Mouse (Mus musculus) left cerebral cortex, postnatal 36 days (tissue): ENCODE measurements at regions not wholly inside any gene's neighbourhood (a gene's known extent, or its start where the extent isn't known, plus 50 kb on each side); places are given as distances from the start of the nearest gene placed in this dataset.
"Not testable (repeated sequence)": the region's sequence is repeated elsewhere in the genome, so short reads cannot be mapped to it uniquely, and the experiment has no call there.

Source experiments
- DNase-seq, 2 experiments: peaks; one replicate each; pipeline ENCODE4 v3.0.0; 2021 to 2022; ENCODE audit warnings: low spot score in 2 of 2, mixed read lengths in 1 of 2
- intact Hi-C: fragments of 180-260 bp; cut with DNase I; formaldehyde crosslinking; loops from one replicate; pipeline ENCODE4 v1.15.1; 2025

GRCm38 (mm10) chr7:70255072-70255471, 111.5 kb downstream of the Nr2f2 start:
- intact Hi-C loops: no loop called here
- DNase-seq: no peak

- intact Hi-C loops: no loop called here
Observed at GRCm38 (mm10) chr7:70253275-70253674, 113.3 kb downstream of the Nr2f2 start.

GRCm38 (mm10) chr7:70239059-70239458, 127.5 kb downstream of the Nr2f2 start:
- intact Hi-C loops, DNase-seq: not testable (repeated sequence)

More at GRCm38 (mm10) chr7:70253275-70253674, 113.3 kb downstream of the Nr2f2 start:
- no peak for DNase-seq

- DNase-seq: no peak
- intact Hi-C loops: no loop called here
Observed at GRCm38 (mm10) chr7:70219310-70219709, 147.2 kb downstream of the Nr2f2 start.

- DNase-seq: no peak
- intact Hi-C loops: no loop called here
Observed at GRCm38 (mm10) chr7:70217137-70217536, 149.4 kb downstream of the Nr2f2 start.

GRCm38 (mm10) chr7:70213970-70214520, 152.5 kb downstream of the Nr2f2 start:
- DNase-seq: no peak
- intact Hi-C loops: no loop called here

- intact Hi-C loops: no loop called here
- DNase-seq: no peak
Observed at GRCm38 (mm10) chr7:70205900-70206299, 160.6 kb downstream of the Nr2f2 start.

GRCm38 (mm10) chr7:70200188-70200587, 166.3 kb downstream of the Nr2f2 start:
- intact Hi-C loops: no loop called here
- DNase-seq: no peak

GRCm38 (mm10) chr7:70178956-70179355, 187.6 kb downstream of the Nr2f2 start:
- intact Hi-C loops: no loop called here
- DNase-seq: no peak

- DNase-seq: no peak
- intact Hi-C loops: no loop called here
Observed at GRCm38 (mm10) chr7:70178006-70178405, 188.5 kb downstream of the Nr2f2 start.

GRCm38 (mm10) chr7:70176686-70177259, 189.8 kb downstream of the Nr2f2 start:
- intact Hi-C loops: no loop called here
- no peak for DNase-seq

- intact Hi-C loops: no loop called here
Observed at GRCm38 (mm10) chr7:70176086-70176485, 190.4 kb downstream of the Nr2f2 start.

GRCm38 (mm10) chr7:70172431-70172830, 194.1 kb downstream of the Nr2f2 start:
- DNase-seq: no peak
- intact Hi-C loops: loop anchor here (5.0 kb wide), 2 partner anchors 110 to 160 kb away; no protein-coding TSS in a partner anchor

More at GRCm38 (mm10) chr7:70176086-70176485, 190.4 kb downstream of the Nr2f2 start:
- no peak for DNase-seq

- no peak for DNase-seq
- intact Hi-C loops: loop anchor here (5.0 kb wide), 2 partner anchors 111 to 161 kb away; no protein-coding TSS in a partner anchor
Observed at GRCm38 (mm10) chr7:70171456-70171855, 195.1 kb downstream of the Nr2f2 start.

- DNase-seq: no peak
- intact Hi-C loops: no loop called here
Observed at GRCm38 (mm10) chr7:70168080-70168479, 198.5 kb downstream of the Nr2f2 start.

- intact Hi-C loops: no loop called here
- no peak for DNase-seq
Observed at GRCm38 (mm10) chr7:70166081-70166480, 200.5 kb downstream of the Nr2f2 start.

GRCm38 (mm10) chr7:70165501-70165900, 201.0 kb downstream of the Nr2f2 start:
- intact Hi-C loops: no loop called here
- DNase-seq: no peak

GRCm38 (mm10) chr7:70164691-70165193, 201.8 kb downstream of the Nr2f2 start:
- intact Hi-C loops: no loop called here
- no peak for DNase-seq

- intact Hi-C loops: no loop called here
Observed at GRCm38 (mm10) chr7:70158531-70158930, 208.0 kb downstream of the Nr2f2 start.

GRCm38 (mm10) chr7:70144726-70145271, 221.7 kb downstream of the Nr2f2 start:
- intact Hi-C loops: no loop called here
- no peak for DNase-seq

More at GRCm38 (mm10) chr7:70158531-70158930, 208.0 kb downstream of the Nr2f2 start:
- no peak for DNase-seq

- intact Hi-C loops: no loop called here
- no peak for DNase-seq
Observed at GRCm38 (mm10) chr7:70136837-70137236, 229.7 kb downstream of the Nr2f2 start.
